Mouse (Mus musculus) cerebellum, adult 2 months (tissue): ENCODE data around the gene D5Ertd579e. TPM values are rescaled to one million over a fixed set of nuclear protein-coding genes. Genes with fewer than 3 reads are reported as not detected.

ENCODE experiments used
- DNase-seq, 2 experiments: peaks; one replicate each; pipeline ENCODE4 v3.0.0; 2021
- H3K27ac ChIP-seq: fragments of 200-500 bp; 2 replicates; pipeline ENCODE4 v1.5.1; 2012; ENCODE audit warnings: low read length, control low read depth, inconsistent platforms; ENCODE audit not compliant: insufficient read depth
- H3K27me3 ChIP-seq: fragments of 200-500 bp; 2 replicates; pipeline ENCODE4 v1.6.1; 2012; ENCODE audit warnings: inconsistent platforms, mild to moderate bottlenecking, low read length, moderate library complexity; ENCODE audit not compliant: control insufficient read depth, insufficient read depth
- H3K4me1 ChIP-seq: fragments of 200-500 bp; 2 replicates; pipeline ENCODE4 v1.6.1; 2011; ENCODE audit warnings: low read length; ENCODE audit not compliant: control insufficient read depth, insufficient read depth
- H3K4me3 ChIP-seq: fragments of 200-500 bp; replicated peaks from 2 replicates; pipeline ENCODE3; 2011; ENCODE audit warnings: mild to moderate bottlenecking, low read depth, low read length, control low read depth; ENCODE audit not compliant: insufficient read depth
- CTCF ChIP-seq: fragments of 200-500 bp; IDR thresholded peaks from 2 replicates; pipeline ENCODE4 v1.5.1; 2011; ENCODE audit warnings: low read depth, mild to moderate bottlenecking, control low read depth, low read length, moderate library complexity, borderline replicate concordance; ENCODE audit not compliant: insufficient read depth
- POLR2A ChIP-seq: fragments of 200-500 bp; IDR thresholded peaks from 2 replicates; pipeline ENCODE4 v1.6.1; 2011; ENCODE audit warnings: low read length, control low read depth, borderline replicate concordance; ENCODE audit not compliant: insufficient read depth
- WGBS: fragments of 180-500 bp; shearing (Covaris S2); methylation state at CpG from one replicate; pipeline ENCODE4 v1.1.7; 2018; 5-methylcytosine and 5-hydroxymethylcytosine counted together
- polyA plus RNA-seq: library from polyadenylated mRNA; depleted of rRNA; stranded (reverse); fragments of >200 nt; gene quantifications from 2 replicates; pipeline ENCODE4 v1.2.3, GENCODE M21; 2012

The D5Ertd579e gene
- polyA plus RNA-seq, 1 experiment = 69.4 TPM

- DNase-seq = no peak
- peaks cover 3% of the 10 kb centered on the region for H3K4me1 ChIP-seq
- no peak overlapping the region for H3K4me3 ChIP-seq
- no peaks in the 10 kb centered on the region for H3K27me3 ChIP-seq
- TF ChIP-seq POLR2A (no peak), CTCF (no peak)
- WGBS = 66% methylated on average over 5 of the region's 5 CpGs
- H3K27ac ChIP-seq = no peak overlapping the region
Observed at GRCm38 (mm10) chr5:36625612-36626011, 70.2 kb downstream of the D5Ertd579e start.

- Histone ChIP-seq H3K4me3 (no peak overlapping the region), H3K4me1 (peaks cover 9% of the 10 kb centered on the region), H3K27me3 (no peaks in the 10 kb centered on the region), H3K27ac (no peak overlapping the region)
- DNase-seq = no peak
- TF ChIP-seq POLR2A (no peak), CTCF (no peak)
- WGBS = 81% methylated on average over 5 of the region's 5 CpGs
Observed at GRCm38 (mm10) chr5:36623670-36624069, 72.2 kb downstream of the D5Ertd579e start.

GRCm38 (mm10) chr5:36621058-36621449 is 74.8 kb downstream of the D5Ertd579e start:
- no peaks in the 10 kb centered on the region for H3K27me3 ChIP-seq
- H3K4me1 ChIP-seq = peaks cover 9% of the 10 kb centered on the region
- no peak overlapping the region for H3K27ac ChIP-seq
- 61% methylated on average over 5 of the region's 5 CpGs for WGBS
- TF ChIP-seq CTCF (no peak), POLR2A (no peak)
- H3K4me3 ChIP-seq = no peak overlapping the region
- DNase-seq = no peak

- no peak for DNase-seq
- H3K4me1 ChIP-seq = peaks cover 9% of the 10 kb centered on the region
- no peaks in the 10 kb centered on the region for H3K27me3 ChIP-seq
- TF ChIP-seq POLR2A (no peak), CTCF (no peak)
- WGBS = 66% methylated on average over 8 of the region's 8 CpGs
- no peak overlapping the region for H3K4me3 ChIP-seq
- H3K27ac ChIP-seq = no peak overlapping the region
Observed at GRCm38 (mm10) chr5:36620409-36621057, 75.3 kb downstream of the D5Ertd579e start.

- Histone ChIP-seq H3K27me3 (no peaks in the 10 kb centered on the region), H3K27ac (no peak overlapping the region), H3K4me3 (no peak overlapping the region), H3K4me1 (peaks cover 9% of the 10 kb centered on the region)
- WGBS = 44% methylated on average over 5 of the region's 5 CpGs
- peak in 1 of 2 experiments; percentile 46 for DNase-seq
- no peak for TF ChIP-seq POLR2A
- no peak for TF ChIP-seq CTCF
Observed at GRCm38 (mm10) chr5:36618890-36619289, 76.9 kb downstream of the D5Ertd579e start.

- no peaks in the 10 kb centered on the region for H3K27me3 ChIP-seq
- 66% methylated on average over 4 of the region's 4 CpGs for WGBS
- no peak for DNase-seq
- H3K4me1 ChIP-seq = peaks cover 9% of the 10 kb centered on the region
- no peak overlapping the region for H3K4me3 ChIP-seq
- no peak overlapping the region for H3K27ac ChIP-seq
- no peak for TF ChIP-seq CTCF
- no peak for TF ChIP-seq POLR2A
Observed at GRCm38 (mm10) chr5:36618356-36618755, 77.5 kb downstream of the D5Ertd579e start.

GRCm38 (mm10) chr5:36614124-36614523 is 81.7 kb downstream of the D5Ertd579e start:
- H3K4me3 ChIP-seq = no peak overlapping the region
- H3K27ac ChIP-seq = no peak overlapping the region
- no peaks in the 10 kb centered on the region for H3K27me3 ChIP-seq
- no peaks in the 10 kb centered on the region for H3K4me1 ChIP-seq
- TF ChIP-seq POLR2A (no peak), CTCF (no peak)
- no peak for DNase-seq
- 92% methylated on average over 4 of the region's 4 CpGs for WGBS

GRCm38 (mm10) chr5:36608939-36609499 is 86.8 kb downstream of the D5Ertd579e start:
- 86% methylated on average over 2 of the region's 2 CpGs for WGBS
- no peak for TF ChIP-seq POLR2A
- TF ChIP-seq CTCF = no peak

More at GRCm38 (mm10) chr5:36608939-36609499, 86.8 kb downstream of the D5Ertd579e start:
- H3K27me3 ChIP-seq = no peaks in the 10 kb centered on the region
- H3K4me3 ChIP-seq = no peak overlapping the region
- no peak for DNase-seq
- H3K4me1 ChIP-seq = no peaks in the 10 kb centered on the region; the same call in 1 of the 2 replicates
- no peak overlapping the region for H3K27ac ChIP-seq
